Mouse (Mus musculus) stomach, embryonic 14.5 days (tissue): Measurements from ENCODE around the gene Plac1. TPM values are rescaled to one million over a fixed set of nuclear protein-coding genes. Genes with fewer than 3 reads are reported as not detected.

Experiments used
- ATAC-seq: fragments of 200-750 bp; cut with Nextera tagmentation; 2 replicates; pipeline ENCODE4 v1.8.0; 2017; ENCODE audit warnings: low read depth, moderate TSS enrichment; ENCODE audit not compliant: insufficient number of reproducible peaks, insufficient read depth, low FRiP score
- H3K27ac ChIP-seq: fragments of 300-500 bp; sonication (generic); 2 replicates; pipeline ENCODE4 v1.5.1; 2014; ENCODE audit warnings: mild to moderate bottlenecking, low read length, moderate library complexity, mixed read lengths
- H3K27me3 ChIP-seq: fragments of 300-500 bp; sonication (generic); 2 replicates; pipeline ENCODE4 v1.6.1; 2014; ENCODE audit warnings: low read length, control low read depth, mixed read lengths; ENCODE audit not compliant: control insufficient read depth, insufficient read depth
- H3K36me3 ChIP-seq: fragments of 300-500 bp; sonication (generic); 2 replicates; pipeline ENCODE4 v1.6.1; 2014; ENCODE audit warnings: mild to moderate bottlenecking, control low read depth, low read length, moderate library complexity, mixed read lengths; ENCODE audit not compliant: control insufficient read depth, insufficient read depth
- H3K4me1 ChIP-seq: fragments of 300-500 bp; sonication (generic); 2 replicates; pipeline ENCODE4 v1.6.1; 2014; ENCODE audit warnings: low read length, control low read depth, mixed read lengths; ENCODE audit not compliant: control insufficient read depth, insufficient read depth
- H3K4me2 ChIP-seq: fragments of 300-500 bp; sonication (generic); replicated peaks from 2 replicates; pipeline ENCODE4 v1.6.1; 2014; ENCODE audit warnings: low read depth, low read length, control low read depth
- H3K4me3 ChIP-seq: fragments of 300-500 bp; sonication (generic); 2 replicates; pipeline ENCODE4 v1.5.1; 2014; ENCODE audit warnings: low read depth, low read length, control low read depth
- H3K9ac ChIP-seq: fragments of 300-500 bp; sonication (generic); replicated peaks from 2 replicates; pipeline ENCODE4 v1.6.1; 2014; ENCODE audit warnings: low read depth, mild to moderate bottlenecking, control low read depth, low read length, moderate library complexity, mixed read lengths
- H3K9me3 ChIP-seq: fragments of 300-500 bp; sonication (generic); 2 replicates; pipeline ENCODE4 v1.6.1; 2016; ENCODE audit warnings: low read depth, low read length, control low read depth; ENCODE audit not compliant: control insufficient read depth
- WGBS: fragments of 180-500 bp; shearing (Covaris S2); extraction: QIAGEN DNeasy Blood & Tissue Kit; methylation state at CpG from one replicate; pipeline ENCODE4 v1.1.7; 2014; 5-methylcytosine and 5-hydroxymethylcytosine counted together
- polyA plus RNA-seq: library from polyadenylated mRNA; unstranded; fragments of >200 nt; fragmentation: Nextera tagmentation; extraction: Ambion mirVana; gene quantifications from 2 replicates; pipeline ENCODE4 v1.2.1, GENCODE M21; 2014

The Plac1 gene
- polyA plus RNA-seq, 1 experiment from 2014 or later: 15.3 TPM

DNA sequence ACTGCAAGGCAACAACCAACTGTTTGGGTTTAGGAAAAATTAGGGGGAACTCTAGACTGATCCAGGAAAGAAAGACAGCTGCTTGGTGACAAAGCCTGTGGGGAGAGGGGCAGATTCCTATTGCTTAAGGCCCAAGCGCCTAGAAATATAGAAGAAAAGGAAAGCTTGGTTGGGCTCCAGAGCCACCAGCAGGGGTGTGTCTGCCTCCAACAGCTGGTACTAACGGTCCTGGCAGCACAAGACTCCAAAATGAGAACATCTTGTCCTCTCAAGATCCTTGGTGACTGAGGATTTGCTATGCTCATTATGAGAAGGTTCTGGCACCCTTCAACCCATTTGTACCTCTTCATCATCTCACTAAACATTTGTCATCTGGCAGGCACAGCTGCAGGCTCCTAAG lies 26.1 kb downstream of the Plac1 start:
- Histone ChIP-seq H3K27me3 (no peaks in the 10 kb centered on the region), H3K27ac (peak overlapping the region; percentile 27; the same call in 1 of the 2 replicates), H3K4me2 (no peak overlapping the region), H3K9me3 (no peaks in the 10 kb centered on the region), H3K9ac (no peak overlapping the region), H3K4me3 (no peak overlapping the region), H3K36me3 (no peaks in the 10 kb centered on the region), H3K4me1 (peaks cover 6% of the 10 kb centered on the region; the same call in 1 of the 2 replicates)
- no peak for ATAC-seq
- WGBS: 78% methylated on average over 2 of the region's 2 CpGs

DNA sequence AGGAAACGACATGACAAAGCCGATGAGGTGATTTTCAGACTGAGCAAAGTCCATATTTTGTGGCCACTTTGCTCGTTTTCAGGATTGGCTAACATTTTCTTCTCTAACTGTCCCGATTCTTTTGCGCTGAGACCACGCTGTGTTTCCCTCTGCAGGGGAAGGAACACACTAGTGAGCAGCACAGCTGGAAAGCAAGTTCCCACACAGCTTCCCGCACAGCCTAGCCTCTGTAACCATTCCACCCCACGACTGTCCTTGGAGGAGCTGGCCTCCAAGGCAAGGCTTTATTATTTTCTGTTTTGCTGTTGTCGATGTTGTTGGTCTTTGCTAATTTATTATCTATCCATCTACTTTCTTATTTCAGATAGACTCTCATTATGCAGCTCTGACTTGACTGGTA lies 27.4 kb downstream of the Plac1 start:
- no peaks in the 10 kb centered on the region for H3K27me3 ChIP-seq
- H3K9ac ChIP-seq: no peak overlapping the region
- no peak overlapping the region for H3K4me3 ChIP-seq
- H3K4me2 ChIP-seq: no peak overlapping the region
- WGBS: 42% methylated on average over 9 of the region's 9 CpGs
- no peak; the same call in 1 of the 2 replicates for ATAC-seq
- H3K9me3 ChIP-seq: no peaks in the 10 kb centered on the region
- H3K36me3 ChIP-seq: no peaks in the 10 kb centered on the region
- H3K27ac ChIP-seq: peak overlapping the region; percentile 75; the same call in 1 of the 2 replicates
- H3K4me1 ChIP-seq: peaks cover 6% of the 10 kb centered on the region; the same call in 1 of the 2 replicates

DNA sequence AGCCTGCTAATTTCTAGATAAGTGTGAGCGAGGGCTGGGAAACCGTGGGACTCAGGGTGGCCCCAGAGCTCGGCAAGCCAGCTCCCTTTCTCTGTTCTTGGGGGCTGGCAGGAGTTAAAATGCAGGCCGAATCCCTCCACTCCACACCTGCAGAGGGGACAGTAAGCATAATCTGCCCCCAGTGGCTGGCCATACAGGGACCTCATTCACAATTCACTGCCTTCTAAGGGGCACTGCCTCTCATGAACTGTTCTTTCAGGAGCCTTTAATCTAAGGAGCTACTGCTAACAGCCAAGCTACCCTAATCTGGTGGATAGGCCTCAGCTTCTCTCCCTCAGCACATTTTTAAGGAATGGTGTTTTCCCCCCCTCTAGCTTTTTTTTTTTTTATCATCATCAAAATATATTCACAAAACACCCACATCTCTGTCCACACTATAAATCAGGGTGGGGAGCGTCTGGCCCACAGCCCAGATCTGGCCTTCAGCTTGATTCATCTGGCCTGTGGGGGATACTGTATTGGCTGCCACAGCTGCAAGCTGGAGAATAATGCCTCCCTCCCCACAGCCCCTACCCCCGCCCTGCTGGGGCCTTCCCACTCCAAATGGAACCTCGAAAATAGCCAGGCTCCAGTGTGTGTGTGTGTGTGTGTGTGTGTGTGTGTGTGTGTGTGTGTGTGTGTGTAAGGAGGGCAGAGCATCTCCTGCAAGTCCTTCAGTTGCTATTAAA lies 28.0 kb downstream of the Plac1 start:
- ATAC-seq: peak; percentile 88; the same call in 1 of the 2 replicates
- Histone ChIP-seq H3K4me2 (no peak overlapping the region), H3K27ac (peak overlapping the region; percentile 85), H3K9me3 (no peaks in the 10 kb centered on the region), H3K36me3 (no peaks in the 10 kb centered on the region), H3K4me3 (no peak overlapping the region), H3K4me1 (peaks cover 6% of the 10 kb centered on the region; the same call in 1 of the 2 replicates), H3K27me3 (no peaks in the 10 kb centered on the region), H3K9ac (no peak overlapping the region)
- 29% methylated on average over 7 of the region's 7 CpGs for WGBS

DNA sequence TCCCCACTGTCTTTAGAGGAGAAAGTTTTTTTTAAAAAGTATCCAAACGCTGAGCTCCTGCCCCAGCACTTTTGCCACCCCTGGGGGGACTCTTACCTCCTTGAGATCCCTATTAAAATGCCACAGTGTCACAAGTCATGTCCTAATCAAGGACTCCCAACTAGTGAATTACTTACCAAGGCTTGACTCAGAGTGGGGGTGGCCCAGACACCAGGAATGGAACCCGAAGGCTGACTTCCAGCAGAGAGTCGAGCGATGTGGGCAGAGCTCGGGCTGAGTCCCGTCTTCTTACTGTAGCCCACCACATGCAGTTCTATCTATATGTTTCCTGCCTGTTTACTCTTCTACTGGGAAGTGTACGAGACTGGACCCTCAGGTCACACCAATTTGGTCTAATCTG lies 30.5 kb downstream of the Plac1 start:
- peaks cover 6% of the 10 kb centered on the region; the same call in 1 of the 2 replicates for H3K4me1 ChIP-seq
- no peak for ATAC-seq
- H3K27me3 ChIP-seq: no peaks in the 10 kb centered on the region
- WGBS: 63% methylated on average over 7 of the region's 7 CpGs
- H3K9me3 ChIP-seq: no peaks in the 10 kb centered on the region
- no peak overlapping the region for H3K4me3 ChIP-seq
- H3K9ac ChIP-seq: no peak overlapping the region
- H3K36me3 ChIP-seq: no peaks in the 10 kb centered on the region
- peak overlapping the region; percentile 15; the same call in 1 of the 2 replicates for H3K27ac ChIP-seq
- no peak overlapping the region for H3K4me2 ChIP-seq

DNA sequence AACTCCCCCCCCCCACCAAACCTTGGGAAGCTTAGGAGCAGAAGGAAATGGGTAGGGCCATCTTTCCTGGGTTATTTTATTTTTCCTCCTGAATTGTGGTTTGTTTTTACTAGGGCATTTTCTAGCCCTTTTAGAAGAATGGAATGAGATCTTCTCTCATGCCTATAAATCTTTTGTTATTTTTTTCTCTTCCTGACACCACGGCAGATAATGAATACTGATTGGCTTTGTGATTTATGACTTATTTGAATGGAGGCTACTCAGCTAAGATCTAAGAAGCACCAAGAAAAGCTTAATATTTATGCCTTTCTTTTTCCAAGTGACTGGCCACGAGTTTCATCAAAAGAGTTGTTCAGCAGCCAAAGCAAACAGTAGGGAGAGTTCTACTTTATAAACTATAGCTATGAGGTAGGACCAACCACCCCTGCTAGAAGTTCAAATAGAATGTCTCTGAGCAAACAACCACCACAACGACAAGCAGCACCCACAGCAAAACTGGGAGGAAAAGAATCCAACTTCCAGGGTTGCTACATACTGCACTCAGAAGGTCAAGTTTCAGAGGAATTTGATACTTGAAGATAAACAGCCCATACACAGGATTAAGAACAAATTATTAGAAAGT lies 35.1 kb downstream of the Plac1 start:
- Histone ChIP-seq H3K4me3 (no peak overlapping the region), H3K36me3 (no peaks in the 10 kb centered on the region), H3K9me3 (no peaks in the 10 kb centered on the region), H3K27ac (peak overlapping the region; percentile 58; the same call in 1 of the 2 replicates), H3K27me3 (no peaks in the 10 kb centered on the region), H3K4me2 (no peak overlapping the region), H3K4me1 (no peaks in the 10 kb centered on the region), H3K9ac (no peak overlapping the region)
- no peak for ATAC-seq
- 23% methylated on average over 3 of the region's 3 CpGs for WGBS

DNA sequence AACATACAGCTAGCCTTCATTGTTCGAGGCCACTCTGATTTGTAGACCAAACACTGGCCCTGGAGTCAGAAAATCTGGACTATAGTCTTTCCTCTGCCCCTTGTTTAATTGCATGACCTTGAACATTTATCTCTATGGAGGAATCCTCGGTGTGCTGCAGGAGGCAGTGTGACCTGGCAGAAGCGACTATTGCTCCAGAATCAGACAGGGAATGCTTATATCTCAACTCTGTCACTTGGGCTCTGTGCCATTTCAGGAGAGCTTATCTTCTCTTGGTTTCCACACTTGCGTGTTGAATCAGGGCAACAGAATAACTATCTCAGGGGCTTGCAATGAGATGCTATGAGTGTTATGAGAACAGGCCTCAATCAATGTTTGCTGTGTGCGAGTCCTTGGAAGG lies 38.3 kb downstream of the Plac1 start:
- H3K36me3 ChIP-seq: no peaks in the 10 kb centered on the region
- H3K9ac ChIP-seq: no peak overlapping the region
- no peak overlapping the region for H3K4me3 ChIP-seq
- no peaks in the 10 kb centered on the region for H3K9me3 ChIP-seq
- no peak for ATAC-seq
- H3K27ac ChIP-seq: no peak overlapping the region
- H3K4me1 ChIP-seq: no peaks in the 10 kb centered on the region
- 75% methylated on average over 5 of the region's 5 CpGs for WGBS
- no peaks in the 10 kb centered on the region for H3K27me3 ChIP-seq
- H3K4me2 ChIP-seq: no peak overlapping the region

DNA sequence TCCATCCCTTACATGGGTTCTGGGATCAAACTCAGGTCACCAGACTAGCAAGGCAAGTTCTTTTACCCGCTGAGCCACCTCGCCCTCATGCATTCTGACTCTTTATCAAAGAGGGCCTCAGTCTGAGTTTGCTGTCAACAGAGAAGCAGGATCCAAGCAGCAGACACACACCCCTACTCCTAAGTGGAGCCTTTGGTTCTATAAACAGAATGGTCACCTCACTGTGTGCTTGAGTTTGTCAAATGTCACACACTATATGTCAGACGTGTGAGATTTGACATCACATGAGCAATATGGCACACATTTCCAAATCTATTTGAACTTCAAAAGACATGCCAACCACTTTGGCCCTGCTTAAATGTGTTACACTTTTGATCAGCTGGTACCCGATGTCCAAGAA lies 42.2 kb downstream of the Plac1 start:
- H3K9ac ChIP-seq: no peak overlapping the region
- ATAC-seq: no peak; the same call in 1 of the 2 replicates
- WGBS: 70% methylated on average over 4 of the region's 4 CpGs
- H3K9me3 ChIP-seq: no peaks in the 10 kb centered on the region
- no peaks in the 10 kb centered on the region for H3K36me3 ChIP-seq
- no peak overlapping the region for H3K4me2 ChIP-seq
- H3K4me3 ChIP-seq: no peak overlapping the region
- H3K4me1 ChIP-seq: no peaks in the 10 kb centered on the region
- H3K27me3 ChIP-seq: no peaks in the 10 kb centered on the region
- no peak overlapping the region for H3K27ac ChIP-seq

DNA sequence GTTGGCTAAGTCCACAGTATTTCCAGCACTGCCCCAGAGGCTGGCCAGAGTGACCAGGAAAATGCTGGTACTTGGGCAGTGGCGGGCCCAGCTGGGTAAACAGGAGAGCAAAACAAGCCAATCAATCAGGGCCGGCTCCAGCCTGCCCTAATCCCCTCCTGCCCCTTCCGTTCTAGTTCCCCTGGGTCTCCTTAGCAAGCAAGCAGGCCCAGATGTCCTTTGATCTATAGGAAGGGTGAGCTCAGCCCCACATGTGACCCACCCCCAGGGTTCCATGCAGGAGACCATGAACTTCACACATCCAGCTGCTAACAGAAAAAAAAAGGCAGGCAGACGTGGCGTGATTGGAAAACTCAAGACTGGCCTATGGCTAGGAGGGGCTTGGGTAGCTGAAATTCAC lies 43.5 kb downstream of the Plac1 start:
- Histone ChIP-seq H3K9ac (no peak overlapping the region), H3K27ac (no peak overlapping the region), H3K4me2 (no peak overlapping the region), H3K4me3 (no peak overlapping the region), H3K4me1 (no peaks in the 10 kb centered on the region), H3K9me3 (no peaks in the 10 kb centered on the region), H3K36me3 (no peaks in the 10 kb centered on the region), H3K27me3 (no peaks in the 10 kb centered on the region)
- WGBS: 64% methylated on average over 5 of the region's 5 CpGs
- ATAC-seq: no peak
